Mouse (Mus musculus) forebrain, postnatal 0 days (tissue): Measurements from ENCODE around the gene Slc17a7. TPM values are rescaled to one million over a fixed set of nuclear protein-coding genes. Genes with fewer than 3 reads are reported as not detected.

ENCODE experiments used
- ATAC-seq: fragments of 200-750 bp; cut with Nextera tagmentation; 2 replicates; pipeline ENCODE4 v1.8.0; 2017; ENCODE audit warnings: mild to moderate bottlenecking, moderate library complexity
- DNase-seq: peaks from one replicate; pipeline ENCODE4 v3.0.0-alpha.2; 2015
- H3K27ac ChIP-seq: fragments of 300-500 bp; sonication (generic); 2 replicates; pipeline ENCODE4 v1.5.1; 2014; ENCODE audit warnings: low read depth, mild to moderate bottlenecking, antibody characterized with exemption, low read length, moderate library complexity, mixed read lengths
- H3K27me3 ChIP-seq: fragments of 300-500 bp; sonication (generic); 2 replicates; pipeline ENCODE4 v1.6.1; 2014; ENCODE audit warnings: mild to moderate bottlenecking, low read length, mixed read lengths; ENCODE audit not compliant: insufficient read depth
- H3K36me3 ChIP-seq: fragments of 300-500 bp; sonication (generic); 2 replicates; pipeline ENCODE4 v1.6.1; 2014; ENCODE audit warnings: mild to moderate bottlenecking, moderate library complexity; ENCODE audit not compliant: insufficient read depth
- H3K4me1 ChIP-seq: fragments of 300-500 bp; sonication (generic); 2 replicates; pipeline ENCODE4 v1.6.1; 2014; ENCODE audit warnings: antibody characterized with exemption; ENCODE audit not compliant: insufficient read depth
- H3K4me2 ChIP-seq: fragments of 300-500 bp; sonication (generic); 2 replicates; pipeline ENCODE4 v1.6.1; 2014; ENCODE audit warnings: low read depth, mild to moderate bottlenecking, moderate library complexity
- H3K4me3 ChIP-seq: fragments of 300-500 bp; sonication (generic); 2 replicates; pipeline ENCODE4 v1.5.1; 2014; ENCODE audit warnings: low read depth, low read length, mixed read lengths
- H3K9ac ChIP-seq: fragments of 300-500 bp; sonication (generic); 2 replicates; pipeline ENCODE4 v1.6.1; 2014; ENCODE audit warnings: mild to moderate bottlenecking
- H3K9me3 ChIP-seq: fragments of 300-500 bp; sonication (generic); 2 replicates; pipeline ENCODE4 v1.6.1; 2016; ENCODE audit warnings: low read length
- CTCF ChIP-seq: sonication (generic); IDR thresholded peaks from 2 replicates; pipeline ENCODE4 v1.5.1; 2016; ENCODE audit warnings: antibody characterized with exemption, control low read depth, low read depth
- WGBS: fragments of 180-500 bp; shearing (Covaris S2); extraction: QIAGEN DNeasy Blood & Tissue Kit; methylation state at CpG from one replicate; pipeline ENCODE4 v1.1.7; 2014; 5-methylcytosine and 5-hydroxymethylcytosine counted together
- microRNA counts: library from miRNA; unstranded; fragments of <30 nt; microRNA quantifications from one replicate; lab custom pipeline; 2015
- microRNA-seq, 2 experiments: library from miRNA; unstranded; fragments of <30 nt; microRNA quantifications; one replicate each; pipeline ENCODE4; 2016
- polyA plus RNA-seq: library from polyadenylated mRNA; unstranded; fragments of >200 nt; fragmentation: Nextera tagmentation; extraction: Ambion mirVana; gene quantifications from 2 replicates; pipeline ENCODE4 v1.2.1, GENCODE M21; 2015
- total RNA-seq: library from RNA; depleted of rRNA; stranded (reverse); fragments of >200 nt; gene quantifications from 2 replicates; pipeline ENCODE4 v1.2.3, GENCODE M21; 2014; rRNA removed

Slc17a7 gene
- total and polyA plus RNA-seq, 2 experiments from 2014 or later = 47.6 to 87.5 TPM

DNA sequence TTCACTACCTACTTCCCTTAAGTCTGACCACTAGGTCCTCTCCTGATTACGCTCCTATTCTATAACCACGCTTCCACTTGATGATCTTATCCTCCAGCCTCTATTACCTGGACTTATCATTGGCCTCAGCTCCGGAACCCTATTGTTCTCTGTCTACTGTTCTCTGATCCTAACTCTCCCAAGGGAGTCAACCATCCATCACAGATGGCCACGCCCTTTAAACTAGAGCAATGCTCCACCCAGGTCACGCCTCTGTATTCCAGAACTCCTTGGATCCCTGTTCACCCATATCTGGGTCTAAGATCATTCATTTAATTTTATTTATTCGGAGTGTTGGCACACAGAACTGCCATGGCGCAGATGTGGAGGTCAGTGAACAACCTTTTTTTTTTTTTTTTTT is 48.6 kb downstream of the Slc17a7 start:
- DNase-seq = no peak
- ATAC-seq = no peak
- H3K9me3 ChIP-seq = no peaks in the 10 kb centered on the region
- WGBS = 79% methylated on average over 7 of the region's 7 CpGs
- no peak overlapping the region for H3K4me2 ChIP-seq
- H3K4me1 ChIP-seq = peaks cover 14% of the 10 kb centered on the region
- H3K27me3 ChIP-seq = peaks cover 8% of the 10 kb centered on the region
- H3K9ac ChIP-seq = no peak overlapping the region
- no peak overlapping the region for H3K27ac ChIP-seq
- TF ChIP-seq CTCF = no peak
- no peak overlapping the region for H3K4me3 ChIP-seq
- H3K36me3 ChIP-seq = no peaks in the 10 kb centered on the region

GRCm38 (mm10) chr7:45213708-45214107 is 50.0 kb downstream of the Slc17a7 start:
- Histone ChIP-seq H3K4me3 (no peak overlapping the region), H3K4me1 (peaks cover 14% of the 10 kb centered on the region), H3K27ac (0 out of 2 replicates have a peak overlapping the region, but pooled peaks have one; percentile 40), H3K27me3 (peaks cover 8% of the 10 kb centered on the region), H3K9me3 (no peaks in the 10 kb centered on the region), H3K36me3 (no peaks in the 10 kb centered on the region), H3K4me2 (no peak overlapping the region), H3K9ac (no peak overlapping the region)
- TF ChIP-seq CTCF = no peak
- DNase-seq (no peak), ATAC-seq (no peak)
- WGBS = 67% methylated on average over 5 of the region's 5 CpGs

DNA sequence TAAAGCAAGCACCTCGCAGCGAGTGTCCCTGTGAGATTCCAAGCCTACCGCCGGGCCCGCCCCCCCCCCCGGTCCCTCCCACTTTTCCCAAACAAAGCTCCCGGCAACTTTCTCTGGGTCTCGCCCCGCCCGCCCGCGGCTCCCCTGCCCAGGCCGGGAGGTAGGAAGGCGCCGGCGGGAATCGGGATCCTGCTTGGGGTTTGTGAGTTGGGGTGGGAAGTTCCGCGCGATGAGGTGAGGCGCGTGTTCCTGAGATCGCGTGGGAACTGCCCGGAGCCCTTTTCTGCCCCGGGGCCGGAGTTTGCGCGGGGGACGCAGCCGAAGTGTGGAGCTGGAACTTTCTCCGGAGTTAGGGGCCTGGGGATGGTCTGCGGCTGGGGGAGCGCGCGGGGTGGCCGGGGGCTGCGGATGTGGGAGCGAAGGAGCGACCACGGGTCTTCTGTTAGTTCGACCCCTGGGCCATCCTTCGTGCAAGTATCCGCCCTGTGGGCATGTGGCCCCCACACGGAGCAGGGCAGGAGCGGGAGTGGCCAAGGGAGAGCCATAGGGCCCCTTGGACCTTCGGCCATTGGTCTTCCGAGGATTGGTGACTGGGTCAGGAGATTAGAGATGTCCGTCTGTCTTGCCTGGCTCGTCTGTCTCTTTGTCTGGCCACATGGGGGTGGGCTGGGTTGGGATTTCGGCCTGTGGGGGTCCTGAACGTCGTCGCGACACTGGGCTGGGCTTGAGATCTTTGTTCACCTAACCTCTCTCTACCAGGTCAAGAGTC is 52.1 kb downstream of the Slc17a7 start, which contains the start of gene Tead2:
Tead2 (plus strand) TSS at position 81 of the 769 bp plus-strand sequence.
- 3% methylated on average over 50 of the region's 55 CpGs for WGBS
- H3K27ac ChIP-seq = peak within 1 kb of the TSS; percentile 50; the same call in 1 of the 2 replicates
- no peak for DNase-seq

GRCm38 (mm10) chr7:45216442-45217183 is 52.9 kb downstream of the Slc17a7 start:
- Histone ChIP-seq H3K4me1 (peaks cover 14% of the 10 kb centered on the region), H3K9ac (peak overlapping the region; percentile 56), H3K9me3 (no peaks in the 10 kb centered on the region), H3K4me2 (peak overlapping the region; percentile 85), H3K4me3 (peak overlapping the region; percentile 34), H3K27ac (peak overlapping the region; percentile 62), H3K27me3 (0 out of 2 replicates have a peak, but pooled peaks cover 4% of the 10 kb centered on the region), H3K36me3 (no peaks in the 10 kb centered on the region)
- 2% methylated on average over 13 of the region's 13 CpGs for WGBS
- TF ChIP-seq CTCF = no peak
- ATAC-seq (peak; percentile 66), DNase-seq (peak; percentile 78)

More for the DNA sequence above, 52.1 kb downstream of the Slc17a7 start, which contains the start of gene Tead2:
- 0 out of 2 replicates have a peak, but pooled peaks cover 6% of the 10 kb centered on the region for H3K27me3 ChIP-seq
- no peaks in the 10 kb centered on the region for H3K36me3 ChIP-seq
- H3K4me3 ChIP-seq = peak within 1 kb of the TSS; percentile 34
- peaks cover 14% of the 10 kb centered on the region for H3K4me1 ChIP-seq
- ATAC-seq = peak; percentile 49
- peak within 1 kb of the TSS; percentile 56 for H3K9ac ChIP-seq
- no peaks in the 10 kb centered on the region for H3K9me3 ChIP-seq
- TF ChIP-seq CTCF = no peak
- H3K4me2 ChIP-seq = peak within 1 kb of the TSS; percentile 85

GRCm38 (mm10) chr7:45221680-45222079 is 57.9 kb downstream of the Slc17a7 start:
- no peak overlapping the region for H3K4me3 ChIP-seq
- no peaks in the 10 kb centered on the region for H3K9me3 ChIP-seq
- H3K27me3 ChIP-seq = no peaks in the 10 kb centered on the region
- no peak overlapping the region for H3K9ac ChIP-seq
- ATAC-seq = no peak
- no peak overlapping the region for H3K4me2 ChIP-seq
- peaks cover 3% of the 10 kb centered on the region; the same call in 1 of the 2 replicates for H3K4me1 ChIP-seq
- H3K27ac ChIP-seq = no peak overlapping the region
- 93% methylated on average over 2 of the region's 2 CpGs for WGBS
- no peaks in the 10 kb centered on the region for H3K36me3 ChIP-seq
- DNase-seq = no peak
- no peak for TF ChIP-seq CTCF

DNA sequence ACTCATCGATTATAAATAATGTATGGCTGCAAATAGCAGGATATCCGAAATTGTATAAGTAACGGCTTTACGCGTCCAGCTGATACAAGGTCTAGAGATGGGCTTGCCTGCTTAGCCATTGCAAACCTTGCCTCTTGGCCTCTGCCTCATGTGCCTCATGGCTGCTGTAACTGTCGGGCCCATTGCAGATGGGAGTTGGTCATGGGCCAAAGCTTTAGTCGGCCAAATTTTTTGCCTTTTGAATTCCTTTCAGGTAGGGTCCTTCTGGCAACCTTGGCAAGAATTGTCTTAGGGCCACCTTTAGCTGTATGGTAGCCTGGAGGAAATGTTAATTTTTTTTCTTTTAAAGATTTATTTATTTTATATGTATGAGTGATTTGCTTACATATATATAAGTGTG is 61.1 kb downstream of the Slc17a7 start:
- no peak for DNase-seq
- Histone ChIP-seq H3K4me1 (no peaks in the 10 kb centered on the region), H3K27ac (no peak overlapping the region), H3K27me3 (no peaks in the 10 kb centered on the region), H3K9ac (no peak overlapping the region), H3K9me3 (no peaks in the 10 kb centered on the region), H3K4me2 (no peak overlapping the region), H3K36me3 (peaks cover 7% of the 10 kb centered on the region; the same call in 1 of the 2 replicates), H3K4me3 (no peak overlapping the region)
- no peak for TF ChIP-seq CTCF
- ATAC-seq = no peak
- WGBS = 83% methylated on average over 7 of the region's 7 CpGs

MicroRNAs encoded within 50 kb of the gene (microRNA counts, 519-probe panel; counts per million panel counts)
- 4,563 counts per million, percentile 61 among the panel's probes with 10 or more counts for microRNA mmu-miR-150 (lab: Ali Mortazavi, UCI)

Small RNA genes within 50 kb of the gene (microRNA-seq; reads per million reads assigned to microRNA genes)
- gene Mir150 (195 to 230 reads per million in 2 experiments), gene Mir5121 (11.3 to 13.9 reads per million in 2 experiments), gene Mir7055 (0.12 to 0.77 reads per million in 2 experiments)

Other genes starting within 250 kb of the Slc17a7 start
Only the 30 nearest of the 34 such genes appear.
- not detected in 2 replicates for gene Tsks, start 220.7 kb upstream of the Slc17a7 start, total RNA-seq
- 0.18 TPM in 1 of 2 replicates, not detected in the other for gene Tsks, start 220.7 kb upstream of the Slc17a7 start, polyA plus RNA-seq
- gene Cpt1c, start 189.1 kb upstream of the Slc17a7 start, total RNA-seq = 71.9 and 73.1 TPM in 2 replicates
- 34.3 and 49.6 TPM in 2 replicates for gene Cpt1c, start 189.1 kb upstream of the Slc17a7 start, polyA plus RNA-seq
- 208 and 220 TPM in 2 replicates for gene Prmt1, start 177.4 kb upstream of the Slc17a7 start, total RNA-seq
- gene Prmt1, start 177.4 kb upstream of the Slc17a7 start, polyA plus RNA-seq = 598 and 639 TPM in 2 replicates
- 39.3 and 39.7 TPM in 2 replicates for gene Irf3, start 166.3 kb upstream of the Slc17a7 start, total RNA-seq
- 23.1 and 24.0 TPM in 2 replicates for gene Irf3, start 166.3 kb upstream of the Slc17a7 start, polyA plus RNA-seq
- gene Bcl2l12, start 165.2 kb upstream of the Slc17a7 start, total RNA-seq = 7.5 and 7.9 TPM in 2 replicates
- gene Bcl2l12, start 165.2 kb upstream of the Slc17a7 start, polyA plus RNA-seq = 7.8 and 8.5 TPM in 2 replicates
- 58.7 and 72.5 TPM in 2 replicates for gene Scaf1, start 147.6 kb upstream of the Slc17a7 start, total RNA-seq
- gene Scaf1, start 147.6 kb upstream of the Slc17a7 start, polyA plus RNA-seq = 43.4 and 50.0 TPM in 2 replicates
- 2.9 and 4.2 TPM in 2 replicates for gene Rras, start 146.0 kb upstream of the Slc17a7 start, total RNA-seq
- gene Rras, start 146.0 kb upstream of the Slc17a7 start, polyA plus RNA-seq = 10.6 and 13.1 TPM in 2 replicates
- 12.6 and 14.0 TPM in 2 replicates for gene Prr12, start 111.1 kb upstream of the Slc17a7 start, total RNA-seq
- gene Prr12, start 111.1 kb upstream of the Slc17a7 start, polyA plus RNA-seq = 4.9 and 8.2 TPM in 2 replicates
- gene Nosip, start 101.5 kb upstream of the Slc17a7 start, total RNA-seq = 75.2 and 76.4 TPM in 2 replicates
- 74.3 and 75.2 TPM in 2 replicates for gene Nosip, start 101.5 kb upstream of the Slc17a7 start, polyA plus RNA-seq
- 6.3 and 15.9 TPM in 2 replicates for gene Prrg2, start 101.3 kb upstream of the Slc17a7 start, total RNA-seq
- 14.9 and 15.1 TPM in 2 replicates for gene Prrg2, start 101.3 kb upstream of the Slc17a7 start, polyA plus RNA-seq
- gene Rcn3, start 71.7 kb upstream of the Slc17a7 start, total RNA-seq = 29.7 and 43.8 TPM in 2 replicates
- 32.6 and 36.4 TPM in 2 replicates for gene Rcn3, start 71.7 kb upstream of the Slc17a7 start, polyA plus RNA-seq
- 24.9 and 29.4 TPM in 2 replicates for gene Fcgrt, start 60.1 kb upstream of the Slc17a7 start, total RNA-seq
- 35.1 and 44.7 TPM in 2 replicates for gene Fcgrt, start 60.1 kb upstream of the Slc17a7 start, polyA plus RNA-seq
- gene Rps11, start 39.5 kb upstream of the Slc17a7 start, total RNA-seq = 974 and 1,229 TPM in 2 replicates
- 814 and 982 TPM in 2 replicates for gene Rps11, start 39.5 kb upstream of the Slc17a7 start, polyA plus RNA-seq
- 2,018 and 2,903 TPM in 2 replicates for gene Rpl13a, start 35.2 kb upstream of the Slc17a7 start, total RNA-seq
- 852 and 1,121 TPM in 2 replicates for gene Rpl13a, start 35.2 kb upstream of the Slc17a7 start, polyA plus RNA-seq
- gene Gm45713, start 27.7 kb upstream of the Slc17a7 start, total RNA-seq = not detected in 2 replicates
- 0.36 TPM in 1 of 2 replicates, not detected in the other for gene Gm45713, start 27.7 kb upstream of the Slc17a7 start, polyA plus RNA-seq
- 2.3 and 3.1 TPM in 2 replicates for gene Flt3l, start 27.5 kb upstream of the Slc17a7 start, total RNA-seq
- gene Flt3l, start 27.5 kb upstream of the Slc17a7 start, polyA plus RNA-seq = 1.9 and 6.8 TPM in 2 replicates
- gene Pih1d1, start 9.6 kb upstream of the Slc17a7 start, total RNA-seq = 112 and 117 TPM in 2 replicates
- 74.3 and 80.4 TPM in 2 replicates for gene Pih1d1, start 9.6 kb upstream of the Slc17a7 start, polyA plus RNA-seq
- 10.2 and 14.2 TPM in 2 replicates for gene Aldh16a1, start 9.4 kb upstream of the Slc17a7 start, total RNA-seq
- gene Aldh16a1, start 9.4 kb upstream of the Slc17a7 start, polyA plus RNA-seq = 13.3 TPM in 2 replicates
- gene Gfy, start 15.6 kb downstream of the Slc17a7 start, total RNA-seq = not detected in 2 replicates
- gene Gfy, start 15.6 kb downstream of the Slc17a7 start, polyA plus RNA-seq = 0.21 TPM in 1 of 2 replicates, not detected in the other
- gene Pth2, start 17.0 kb downstream of the Slc17a7 start, total RNA-seq = not detected in 2 replicates
- gene Pth2, start 17.0 kb downstream of the Slc17a7 start, polyA plus RNA-seq = 0.34 and 0.48 TPM in 2 replicates
- 0.14 and 0.46 TPM in 2 replicates for gene Ccdc155, start 40.9 kb downstream of the Slc17a7 start, total RNA-seq
- 0.35 and 0.97 TPM in 2 replicates for gene Ccdc155, start 40.9 kb downstream of the Slc17a7 start, polyA plus RNA-seq
- 8.4 and 9.1 TPM in 2 replicates for gene Dkkl1, start 48.2 kb downstream of the Slc17a7 start, total RNA-seq
- 8.9 and 12.1 TPM in 2 replicates for gene Dkkl1, start 48.2 kb downstream of the Slc17a7 start, polyA plus RNA-seq
- gene Tead2, start 51.8 kb downstream of the Slc17a7 start, total RNA-seq = 30.6 and 40.6 TPM in 2 replicates
- 18.4 and 22.5 TPM in 2 replicates for gene Tead2, start 51.8 kb downstream of the Slc17a7 start, polyA plus RNA-seq
- gene Cd37, start 75.2 kb downstream of the Slc17a7 start, total RNA-seq = 0.46 and 0.62 TPM in 2 replicates
- gene Cd37, start 75.2 kb downstream of the Slc17a7 start, polyA plus RNA-seq = 2.0 and 2.5 TPM in 2 replicates
- gene Slc6a16, start 77.1 kb downstream of the Slc17a7 start, total RNA-seq = 0.24 TPM in 1 of 2 replicates, not detected in the other
- gene Slc6a16, start 77.1 kb downstream of the Slc17a7 start, polyA plus RNA-seq = 0.74 and 1.7 TPM in 2 replicates
- not detected in 2 replicates for gene Slc6a21, start 113.6 kb downstream of the Slc17a7 start, total RNA-seq
- gene Slc6a21, start 113.6 kb downstream of the Slc17a7 start, polyA plus RNA-seq = not detected in 2 replicates
- 17.1 and 17.5 TPM in 2 replicates for gene Trpm4, start 169.8 kb downstream of the Slc17a7 start, total RNA-seq
- gene Trpm4, start 169.8 kb downstream of the Slc17a7 start, polyA plus RNA-seq = 8.9 and 9.4 TPM in 2 replicates
- 0.46 and 0.52 TPM in 2 replicates for gene Hrc, start 171.3 kb downstream of the Slc17a7 start, total RNA-seq
- not detected in 2 replicates for gene Hrc, start 171.3 kb downstream of the Slc17a7 start, polyA plus RNA-seq
- 76.5 and 81.0 TPM in 2 replicates for gene Ppfia3, start 203.1 kb downstream of the Slc17a7 start, total RNA-seq
- gene Ppfia3, start 203.1 kb downstream of the Slc17a7 start, polyA plus RNA-seq = 21.7 and 26.0 TPM in 2 replicates
- gene Lin7b, start 206.6 kb downstream of the Slc17a7 start, total RNA-seq = 32.2 and 47.3 TPM in 2 replicates
- gene Lin7b, start 206.6 kb downstream of the Slc17a7 start, polyA plus RNA-seq = 36.8 and 39.8 TPM in 2 replicates